Mouse (Mus musculus) hindbrain, embryonic 15.5 days (tissue): ENCODE measurements around the gene Cacna1e. TPM values are rescaled to one million over a fixed set of nuclear protein-coding genes. Genes with fewer than 3 reads are reported as not detected.

ENCODE experiments used
- ATAC-seq: fragments of 200-750 bp; cut with Nextera tagmentation; 2 replicates; pipeline ENCODE4 v1.8.0; 2017; ENCODE audit warnings: low read depth, moderate number of reproducible peaks, moderate TSS enrichment; ENCODE audit not compliant: low FRiP score
- H3K27ac ChIP-seq: fragments of 300-500 bp; sonication (generic); replicated peaks from 2 replicates; pipeline ENCODE4 v1.5.1; 2015; ENCODE audit warnings: mild to moderate bottlenecking, inconsistent platforms
- H3K27me3 ChIP-seq: fragments of 300-500 bp; sonication (generic); 2 replicates; pipeline ENCODE4 v1.6.1; 2015; ENCODE audit warnings: control low read depth, inconsistent platforms
- H3K36me3 ChIP-seq: fragments of 300-500 bp; sonication (generic); 2 replicates; pipeline ENCODE4 v1.6.1; 2015; ENCODE audit warnings: control low read depth, inconsistent platforms
- H3K4me1 ChIP-seq: fragments of 300-500 bp; sonication (generic); replicated peaks from 2 replicates; pipeline ENCODE4 v1.6.1; 2015; ENCODE audit warnings: control low read depth, inconsistent platforms
- H3K4me2 ChIP-seq: fragments of 300-500 bp; sonication (generic); 2 replicates; pipeline ENCODE4 v1.6.1; 2015; ENCODE audit warnings: moderate library complexity, mild to moderate bottlenecking, inconsistent platforms
- H3K4me3 ChIP-seq: fragments of 300-500 bp; sonication (generic); 2 replicates; pipeline ENCODE4 v1.5.1; 2015; ENCODE audit warnings: mild to moderate bottlenecking, inconsistent platforms
- H3K9ac ChIP-seq: fragments of 300-500 bp; sonication (generic); 2 replicates; pipeline ENCODE4 v1.6.1; 2015; ENCODE audit warnings: inconsistent platforms
- H3K9me3 ChIP-seq: fragments of 300-500 bp; sonication (generic); 2 replicates; pipeline ENCODE4 v1.6.1; 2016; ENCODE audit warnings: control low read depth, inconsistent platforms
- WGBS: fragments of 180-500 bp; shearing (Covaris S2); methylation state at CpG from one replicate; pipeline ENCODE4 v1.1.7; 2015; 5-methylcytosine and 5-hydroxymethylcytosine counted together
- polyA plus RNA-seq: library from polyadenylated mRNA; unstranded; fragments of >200 nt; fragmentation: Nextera tagmentation; extraction: Ambion mirVana; gene quantifications from 2 replicates; pipeline ENCODE4 v1.2.1, GENCODE M21; 2015

Gene Cacna1e
- polyA plus RNA-seq, 1 experiment from 2014 or later: 15.2 TPM

- H3K9me3 ChIP-seq: no peaks in the 10 kb centered on the region
- H3K4me2 ChIP-seq: peak overlapping the region; percentile 17; the same call in 1 of the 2 replicates
- H3K9ac ChIP-seq: no peak overlapping the region
- H3K4me3 ChIP-seq: no peak overlapping the region
- H3K36me3 ChIP-seq: no peaks in the 10 kb centered on the region
- peaks cover 10% of the 10 kb centered on the region; the same call in 1 of the 2 replicates for H3K4me1 ChIP-seq
- no peak for ATAC-seq
- H3K27me3 ChIP-seq: no peaks in the 10 kb centered on the region
- WGBS: 47% methylated on average over 14 of the region's 14 CpGs
- peak overlapping the region; percentile 46 for H3K27ac ChIP-seq
Observed at GRCm38 (mm10) chr1:154688876-154689665, 195.2 kb downstream of the Cacna1e start.

GRCm38 (mm10) chr1:154686861-154687260, 197.4 kb downstream of the Cacna1e start:
- H3K4me2 ChIP-seq: no peak overlapping the region
- no peak overlapping the region for H3K4me3 ChIP-seq
- H3K4me1 ChIP-seq: peaks cover 10% of the 10 kb centered on the region; the same call in 1 of the 2 replicates
- 64% methylated on average over 6 of the region's 6 CpGs for WGBS
- no peaks in the 10 kb centered on the region for H3K9me3 ChIP-seq
- ATAC-seq: no peak
- H3K27me3 ChIP-seq: no peaks in the 10 kb centered on the region
- no peak overlapping the region for H3K27ac ChIP-seq
- no peak overlapping the region for H3K9ac ChIP-seq
- H3K36me3 ChIP-seq: no peaks in the 10 kb centered on the region

- H3K4me3 ChIP-seq: no peak overlapping the region
- H3K27ac ChIP-seq: no peak overlapping the region
- no peak for ATAC-seq
- 88% methylated on average over 1 of the region's 1 CpGs for WGBS
- no peaks in the 10 kb centered on the region for H3K9me3 ChIP-seq
- no peak overlapping the region for H3K9ac ChIP-seq
- H3K36me3 ChIP-seq: no peaks in the 10 kb centered on the region
- H3K4me2 ChIP-seq: no peak overlapping the region
- no peaks in the 10 kb centered on the region for H3K27me3 ChIP-seq
- 0 out of 2 replicates have a peak, but pooled peaks cover 4% of the 10 kb centered on the region for H3K4me1 ChIP-seq
Observed at GRCm38 (mm10) chr1:154683477-154684106, 200.7 kb downstream of the Cacna1e start.

GRCm38 (mm10) chr1:154678989-154679388, 205.3 kb downstream of the Cacna1e start:
- Histone ChIP-seq H3K27ac (no peak overlapping the region), H3K4me2 (no peak overlapping the region), H3K4me3 (no peak overlapping the region), H3K9me3 (no peaks in the 10 kb centered on the region), H3K9ac (no peak overlapping the region), H3K27me3 (no peaks in the 10 kb centered on the region), H3K4me1 (no peaks in the 10 kb centered on the region), H3K36me3 (no peaks in the 10 kb centered on the region)
- no peak for ATAC-seq
- 40% methylated on average over 1 of the region's 1 CpGs for whole genome bisulfite sequencing

- Histone ChIP-seq H3K4me2 (no peak overlapping the region), H3K4me1 (no peaks in the 10 kb centered on the region)
- WGBS: 35% methylated on average over 3 of the region's 3 CpGs
Observed at GRCm38 (mm10) chr1:154678151-154678550, 206.2 kb downstream of the Cacna1e start.

GRCm38 (mm10) chr1:154677677-154678076, 206.6 kb downstream of the Cacna1e start:
- Histone ChIP-seq H3K27ac (no peak overlapping the region), H3K4me2 (no peak overlapping the region), H3K9ac (no peak overlapping the region), H3K4me3 (no peak overlapping the region), H3K36me3 (no peaks in the 10 kb centered on the region), H3K9me3 (no peaks in the 10 kb centered on the region), H3K4me1 (no peaks in the 10 kb centered on the region), H3K27me3 (no peaks in the 10 kb centered on the region)
- 67% methylated on average over 2 of the region's 2 CpGs for WGBS
- no peak for ATAC-seq

More at GRCm38 (mm10) chr1:154678151-154678550, 206.2 kb downstream of the Cacna1e start:
- no peak overlapping the region for H3K9ac ChIP-seq
- H3K27ac ChIP-seq: no peak overlapping the region
- no peaks in the 10 kb centered on the region for H3K36me3 ChIP-seq
- H3K4me3 ChIP-seq: no peak overlapping the region
- no peaks in the 10 kb centered on the region for H3K9me3 ChIP-seq
- H3K27me3 ChIP-seq: no peaks in the 10 kb centered on the region
- ATAC-seq: no peak

- Histone ChIP-seq H3K4me1 (peaks cover 20% of the 10 kb centered on the region), H3K27me3 (no peaks in the 10 kb centered on the region), H3K36me3 (no peaks in the 10 kb centered on the region), H3K9ac (no peak overlapping the region), H3K4me2 (no peak overlapping the region), H3K9me3 (no peaks in the 10 kb centered on the region), H3K27ac (no peak overlapping the region), H3K4me3 (no peak overlapping the region)
- ATAC-seq: no peak
Observed at GRCm38 (mm10) chr1:154663721-154664120, 220.6 kb downstream of the Cacna1e start.

GRCm38 (mm10) chr1:154661977-154662376, 222.3 kb downstream of the Cacna1e start:
- Histone ChIP-seq H3K27ac (peak overlapping the region; percentile 60), H3K9me3 (no peaks in the 10 kb centered on the region), H3K36me3 (no peaks in the 10 kb centered on the region), H3K4me1 (peaks cover 20% of the 10 kb centered on the region), H3K4me2 (no peak overlapping the region), H3K9ac (no peak overlapping the region), H3K27me3 (no peaks in the 10 kb centered on the region), H3K4me3 (no peak overlapping the region)
- ATAC-seq: no peak; the same call in 1 of the 2 replicates
- WGBS: 60% methylated on average over 5 of the region's 5 CpGs

DNA sequence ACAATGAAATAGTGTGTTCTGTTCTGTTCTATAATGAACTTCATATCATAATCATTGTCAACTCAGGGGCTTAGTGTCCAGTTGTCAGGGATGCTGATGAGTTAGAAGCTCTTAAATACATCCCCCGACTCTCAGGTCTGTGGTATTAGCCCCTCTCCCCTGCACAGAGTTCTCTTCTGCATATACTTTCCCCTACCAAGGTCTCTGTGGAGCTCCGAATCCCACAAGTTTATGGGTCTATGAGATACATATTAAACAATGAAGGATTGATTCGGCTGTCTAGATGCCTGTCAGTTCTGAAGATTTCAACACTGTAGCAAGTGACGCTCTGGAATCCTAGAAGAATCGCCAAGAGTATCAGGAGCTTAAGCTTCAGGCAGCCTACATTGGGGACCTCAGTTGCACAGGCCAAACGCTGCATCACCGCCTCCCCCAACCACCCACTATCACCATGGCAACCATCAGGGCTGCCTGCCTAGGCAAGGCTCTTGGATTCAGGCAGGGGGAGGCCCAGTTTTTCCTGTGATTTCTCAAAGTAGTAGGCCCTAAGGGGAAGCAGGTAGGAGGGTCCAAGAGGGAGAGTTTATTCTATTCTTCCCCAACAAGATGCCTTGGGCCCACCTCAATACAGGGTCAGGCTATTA, 223.0 kb downstream of the Cacna1e start:
- no peaks in the 10 kb centered on the region for H3K36me3 ChIP-seq
- no peak overlapping the region for H3K4me3 ChIP-seq
- H3K27ac ChIP-seq: peak overlapping the region; percentile 60
- 38% methylated on average over 7 of the region's 7 CpGs for WGBS
- peak; percentile 94 for ATAC-seq
- H3K9ac ChIP-seq: no peak overlapping the region
- no peaks in the 10 kb centered on the region for H3K27me3 ChIP-seq
- no peaks in the 10 kb centered on the region for H3K9me3 ChIP-seq
- H3K4me2 ChIP-seq: no peak overlapping the region
- H3K4me1 ChIP-seq: peaks cover 20% of the 10 kb centered on the region

- no peak overlapping the region for H3K27ac ChIP-seq
- 77% methylated on average over 5 of the region's 5 CpGs for WGBS
- H3K4me2 ChIP-seq: no peak overlapping the region
- no peak overlapping the region for H3K9ac ChIP-seq
- peaks cover 15% of the 10 kb centered on the region for H3K4me1 ChIP-seq
- H3K27me3 ChIP-seq: no peaks in the 10 kb centered on the region
- H3K36me3 ChIP-seq: no peaks in the 10 kb centered on the region
- no peak for ATAC-seq
- H3K4me3 ChIP-seq: no peak overlapping the region
- H3K9me3 ChIP-seq: no peaks in the 10 kb centered on the region
Observed at GRCm38 (mm10) chr1:154657366-154657765, 226.9 kb downstream of the Cacna1e start.

DNA sequence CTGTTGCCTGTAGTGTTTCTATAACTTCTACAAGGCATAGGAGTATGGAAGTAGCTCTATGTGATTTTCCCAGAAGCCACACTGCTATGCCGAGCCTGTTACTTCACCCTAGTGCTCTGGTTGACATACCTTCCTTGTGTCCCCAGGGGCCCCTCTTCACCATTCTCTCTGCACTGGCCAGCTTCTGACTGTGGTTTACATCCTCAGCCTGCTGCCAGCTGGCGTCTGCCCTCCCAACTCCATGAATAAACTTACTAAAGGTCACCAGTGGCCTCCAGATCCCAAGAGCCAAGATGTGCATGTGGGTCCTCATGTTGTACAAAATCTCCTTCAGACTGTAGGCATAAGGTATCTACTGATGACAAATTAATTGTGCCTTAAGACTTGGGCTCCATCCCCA, 230.3 kb downstream of the Cacna1e start:
- no peak overlapping the region for H3K4me2 ChIP-seq
- H3K36me3 ChIP-seq: no peaks in the 10 kb centered on the region
- WGBS: 77% methylated on average over 2 of the region's 2 CpGs
- no peak overlapping the region for H3K9ac ChIP-seq
- no peaks in the 10 kb centered on the region for H3K4me1 ChIP-seq
- no peaks in the 10 kb centered on the region for H3K9me3 ChIP-seq
- no peak for ATAC-seq
- H3K4me3 ChIP-seq: no peak overlapping the region
- H3K27ac ChIP-seq: no peak overlapping the region
- H3K27me3 ChIP-seq: no peaks in the 10 kb centered on the region
